ENCODE assay signal across 8 mouse cellular contexts in genomic region chr11:21571700-21572381, GRCm38 (mm10). TPM values are rescaled to one million over a fixed set of nuclear protein-coding genes. Genes with fewer than 3 reads are reported as not detected.
DNase-seq lines count a peak whose midpoint lies in the region; ATAC-seq and TF ChIP-seq lines count a peak whose summit lies in the region.

TSS of gene Wdpcp (plus strand) at chr11:21572235.
TSS of gene Mdh1 (minus strand) at chr11:21572367.

- H3K36me3 ChIP-seq in C2C12 (ENCODE audit: control insufficient read depth, insufficient read depth) = peaks cover 9% of the 10 kb centered on the region
- H3K36me3 ChIP-seq in erythroblast, embryonic 14.5 days (ENCODE audit: control insufficient read depth) = no peaks in the 10 kb centered on the region
- peaks cover 5% of the 10 kb centered on the region for H3K36me3 ChIP-seq in heart, embryonic 11.5 days (ENCODE audit: control insufficient read depth, insufficient read depth, low read length)
- H3K36me3 ChIP-seq in kidney, embryonic 16.5 days (ENCODE audit: insufficient read depth, low read length) = peaks cover 2% of the 10 kb centered on the region; the same call in 1 of the 2 replicates
- H3K36me3 ChIP-seq in liver, adult 2 months (ENCODE audit: control insufficient read depth, insufficient read depth, low read length) = peaks cover 8% of the 10 kb centered on the region
- no peaks in the 10 kb centered on the region for H3K36me3 ChIP-seq in myocyte (ENCODE audit: control insufficient read depth, insufficient read depth)
- H3K36me3 ChIP-seq in splenic B cell, adult 2 months (ENCODE audit: control insufficient read depth, insufficient read depth, low read length, poor library complexity, severe bottlenecking) = no peaks in the 10 kb centered on the region

- H3K79me2 ChIP-seq in C2C12 (ENCODE audit: control insufficient read depth, insufficient read depth) (peaks cover 48% of the 10 kb centered on the region), myocyte (ENCODE audit: control insufficient read depth, insufficient read depth) (peaks cover 41% of the 10 kb centered on the region)
- H3K79me2 ChIP-seq in liver, adult 2 months (ENCODE audit: control insufficient read depth, insufficient read depth, low read length) = peaks cover 3% of the 10 kb centered on the region; the same call in 1 of the 2 replicates

- H3ac ChIP-seq in C2C12 (ENCODE audit: control insufficient read depth, insufficient read length, low read depth) = peak within 1 kb of the TSS; percentile 70
- H3ac ChIP-seq in myocyte (ENCODE audit: control insufficient read depth, insufficient read length) = peak within 1 kb of the TSS; percentile 24

- H3K79me3 ChIP-seq in C2C12 (ENCODE audit: low read depth) = peaks cover 21% of the 10 kb centered on the region

- ATAC-seq in heart, embryonic 11.5 days (replicated peaks; ENCODE audit: insufficient number of reproducible peaks, low FRiP score, low TSS enrichment) = peak; percentile 97
- ATAC-seq in kidney, embryonic 16.5 days (ENCODE audit: low FRiP score, low TSS enrichment) = peak; percentile 99

- H3K27ac ChIP-seq in heart, embryonic 11.5 days (ENCODE audit: low read depth, low read length) = peak within 1 kb of the TSS; percentile 94
- peak within 1 kb of the TSS; percentile 82 for H3K27ac ChIP-seq in kidney, embryonic 16.5 days (ENCODE audit: low read length)
- peak within 1 kb of the TSS; percentile 91 for H3K27ac ChIP-seq in liver, adult 2 months (replicated peaks; ENCODE audit: insufficient read depth, low read depth, low read length)

- H3K27me3 ChIP-seq in C2C12 (ENCODE audit: control insufficient read depth, insufficient read depth, insufficient read length) (no peaks in the 10 kb centered on the region), myocyte (ENCODE audit: control insufficient read depth, insufficient read depth, insufficient read length) (no peaks in the 10 kb centered on the region)
- H3K27me3 ChIP-seq in erythroblast, embryonic 14.5 days (ENCODE audit: control insufficient read depth) = no peaks in the 10 kb centered on the region
- no peaks in the 10 kb centered on the region for H3K27me3 ChIP-seq in heart, embryonic 11.5 days (ENCODE audit: control insufficient read depth, insufficient read depth, low read length)
- H3K27me3 ChIP-seq in kidney, embryonic 16.5 days (ENCODE audit: insufficient read depth, low read length) = no peaks in the 10 kb centered on the region
- H3K27me3 ChIP-seq in liver, adult 2 months (ENCODE audit: control insufficient read depth, insufficient read depth, low read length) = no peaks in the 10 kb centered on the region
- no peaks in the 10 kb centered on the region for H3K27me3 ChIP-seq in splenic B cell, adult 2 months (ENCODE audit: control insufficient read depth, insufficient read depth, low read length, poor library complexity, severe bottlenecking)

- H3K4me1 ChIP-seq in erythroblast, embryonic 14.5 days (ENCODE audit: control insufficient read depth) = peaks cover 31% of the 10 kb centered on the region
- peaks cover 13% of the 10 kb centered on the region for H3K4me1 ChIP-seq in heart, embryonic 11.5 days (ENCODE audit: control insufficient read depth, insufficient read depth, low read length)
- peaks cover 23% of the 10 kb centered on the region for H3K4me1 ChIP-seq in kidney, embryonic 16.5 days (ENCODE audit: insufficient read depth, low read length)
- H3K4me1 ChIP-seq in liver, adult 2 months (ENCODE audit: control insufficient read depth, insufficient read depth, low read length) = peaks cover 13% of the 10 kb centered on the region

- H3K9ac ChIP-seq in heart, embryonic 11.5 days (ENCODE audit: low read depth, low read length) = peak within 1 kb of the TSS; percentile 95
- H3K9ac ChIP-seq in kidney, embryonic 16.5 days (replicated peaks; ENCODE audit: low read length) = peak within 1 kb of the TSS; percentile 81
- H3K9ac ChIP-seq in liver, adult 2 months (ENCODE audit: low read depth, low read length) = peak within 1 kb of the TSS; percentile 88

- peak; percentile 100 for DNase-seq in brain, embryonic 14.5 days (ENCODE audit: low read depth)
- peak; percentile 99 for DNase-seq in liver, adult 2 months (ENCODE audit: extremely low read depth, low read depth, low spot score)
- DNase-seq in splenic B cell, adult 2 months (ENCODE audit: low read depth, low spot score) = peak; percentile 98

- TF ChIP-seq POLR2A in brain, embryonic 14.5 days (IDR thresholded peaks at IDR 0.05; ENCODE audit: borderline replicate concordance, extremely low read depth, insufficient read depth, insufficient read length, poor library complexity, severe bottlenecking) = peak; percentile 43; the same call in 1 of the 2 replicates
- peak; percentile 96 for TF ChIP-seq POLR2A in liver, adult 2 months (IDR thresholded peaks at IDR 0.05; ENCODE audit: extremely low read depth, insufficient read depth, low read length)
- TF ChIP-seq POLR2A in myocyte (IDR thresholded peaks at IDR 0.05; ENCODE audit: insufficient read length, low read depth) = peak; percentile 58

- WGBS in heart, embryonic 11.5 days (ENCODE audit: insufficient replicate concordance) = under 1% methylated on average over 42 of the region's 42 CpGs
- WGBS in kidney, embryonic 16.5 days = under 1% methylated on average over 42 of the region's 42 CpGs
- under 1% methylated on average over 42 of the region's 42 CpGs for WGBS in liver, adult 2 months

- peak within 1 kb of the TSS; percentile 78 for H3K4me3 ChIP-seq in C2C12 (ENCODE audit: insufficient read depth, poor library complexity, severe bottlenecking)
- peak within 1 kb of the TSS; percentile 68 for H3K4me3 ChIP-seq in erythroblast, embryonic 14.5 days (replicated peaks)
- H3K4me3 ChIP-seq in heart, embryonic 11.5 days (ENCODE audit: low read depth, low read length) = peak within 1 kb of the TSS; percentile 93
- peak within 1 kb of the TSS; percentile 86 for H3K4me3 ChIP-seq in kidney, embryonic 16.5 days (ENCODE audit: low read length)
- H3K4me3 ChIP-seq in liver, adult 2 months (ENCODE audit: insufficient read depth, low read depth, low read length) = peak within 1 kb of the TSS; percentile 94
- peak within 1 kb of the TSS; percentile 87 for H3K4me3 ChIP-seq in myocyte

- H3K4me2 ChIP-seq in heart, embryonic 11.5 days = peak within 1 kb of the TSS; percentile 77
- peak within 1 kb of the TSS; percentile 83 for H3K4me2 ChIP-seq in kidney, embryonic 16.5 days (replicated peaks; ENCODE audit: low read depth, low read length)
- H3K4me2 ChIP-seq in myocyte (ENCODE audit: low read depth) = peak within 1 kb of the TSS; percentile 92

- TF ChIP-seq CTCF in C2C12 (IDR thresholded peaks at IDR 0.05; ENCODE audit: control insufficient read depth, insufficient read depth, insufficient read length) = no peak
- no peak for TF ChIP-seq CTCF in brain, embryonic 14.5 days (IDR thresholded peaks at IDR 0.05; ENCODE audit: borderline replicate concordance, extremely low read depth, insufficient read depth, insufficient read length)
- TF ChIP-seq CTCF in liver, adult 2 months (IDR thresholded peaks at IDR 0.05; ENCODE audit: low read depth, low read length) = no peak

- no peaks in the 10 kb centered on the region for H3K9me3 ChIP-seq in erythroblast, embryonic 14.5 days (ENCODE audit: control insufficient read depth, low read length)
- H3K9me3 ChIP-seq in heart, embryonic 11.5 days (replicated peaks; ENCODE audit: control insufficient read depth, low read length) = no peaks in the 10 kb centered on the region
- no peaks in the 10 kb centered on the region for H3K9me3 ChIP-seq in kidney, embryonic 16.5 days (ENCODE audit: low read length)

TF ChIP-seq in C2C12, 6 proteins besides CTCF, POLR2A, EP300 and RAD21:
- TF ChIP-seq MAX (IDR thresholded peaks at IDR 0.05) (no peak), MYOG (IDR thresholded peaks at IDR 0.05; ENCODE audit: control insufficient read depth, extremely low read depth, insufficient read length) (no peak), FOSL1 (IDR thresholded peaks at IDR 0.05; ENCODE audit: insufficient read depth, low read length, poor library complexity, severe bottlenecking) (no peak), CEBPB (IDR thresholded peaks at IDR 0.05; ENCODE audit: low read depth) (no peak), USF1 (IDR thresholded peaks at IDR 0.05; ENCODE audit: low read depth) (no peak), MYOD1 (IDR thresholded peaks at IDR 0.05; ENCODE audit: control insufficient read depth, insufficient read length, low read depth) (no peak)
TF ChIP-seq in C2C12: peak in this region for 0.

TF ChIP-seq in myocyte, 11 proteins besides CTCF, POLR2A, EP300 and RAD21 (continues in another document):
- no peak for TF ChIP-seq MYOG (IDR thresholded peaks at IDR 0.05; ENCODE audit: control insufficient read depth in 1 of 3, insufficient read depth in 1 of 3, insufficient read length in 2 of 3, low read depth in 2 of 3)
- TF ChIP-seq POLR2AphosphoS2 (IDR thresholded peaks at IDR 0.05; ENCODE audit: insufficient read length, low read depth) = peak; percentile 61
- peak; percentile 81 for TF ChIP-seq E2F4 (IDR thresholded peaks at IDR 0.05; ENCODE audit: insufficient read depth)
- TF ChIP-seq SRF (IDR thresholded peaks at IDR 0.05; ENCODE audit: control insufficient read depth, insufficient read length, low read depth) = peak; percentile 16
- TF ChIP-seq REST (IDR thresholded peaks at IDR 0.05; ENCODE audit: insufficient read depth, insufficient read length) = no peak
- no peak for TF ChIP-seq TCF3 (IDR thresholded peaks at IDR 0.05; ENCODE audit: insufficient read length, low read depth)
- TF ChIP-seq MYOD1 (IDR thresholded peaks at IDR 0.05; ENCODE audit: control insufficient read depth in 1 of 3, insufficient read length in 2 of 3, low read depth in 2 of 3) = no peak
- no peak for TF ChIP-seq MAX (IDR thresholded peaks at IDR 0.05; ENCODE audit: low read depth)
- no peak for TF ChIP-seq USF1 (IDR thresholded peaks at IDR 0.05; ENCODE audit: low read depth)

RNA-seq across cellular contexts. Expression of gene Wdpcp, which starts in this region (rescaled TPM):
- 2.6 TPM for polyA plus RNA-seq in C2C12 (2012; fragmentation: generic; extraction: Trizol)
- polyA plus RNA-seq in brain, embryonic 14.5 days (2012; rRNA removed) = 8.6 and 10.2 TPM in 2 replicates
- not detected in 2 replicates for polyA plus RNA-seq in erythroblast, embryonic 14.5 days (2012)
- polyA plus RNA-seq in heart, embryonic 11.5 days (2014; fragmentation: Nextera tagmentation; extraction: Ambion mirVana) = 6.5 and 7.8 TPM in 2 replicates
- 13.4 and 14.5 TPM in 2 replicates for polyA plus RNA-seq in kidney, embryonic 16.5 days (2015; fragmentation: Nextera tagmentation; extraction: Ambion mirVana)
- total RNA-seq in liver, adult 2 months (2014; rRNA removed) = 4.8 TPM in 2 replicates
- 0.94 and 1.8 TPM in 2 replicates for polyA plus RNA-seq in liver, adult 2 months (2012; rRNA removed)
- 5.2 TPM for polyA plus RNA-seq in myocyte (2012; fragmentation: generic; extraction: Trizol)

RNA-seq across cellular contexts. Expression of gene Mdh1, which starts in this region (rescaled TPM):
- 127 TPM for polyA plus RNA-seq in C2C12 (2012; fragmentation: generic; extraction: Trizol)
- 230 and 233 TPM in 2 replicates for polyA plus RNA-seq in brain, embryonic 14.5 days (2012; rRNA removed)
- polyA plus RNA-seq in erythroblast, embryonic 14.5 days (2012) = 0.59 and 0.68 TPM in 2 replicates
- 1,365 and 1,434 TPM in 2 replicates for polyA plus RNA-seq in heart, embryonic 11.5 days (2014; fragmentation: Nextera tagmentation; extraction: Ambion mirVana)
- polyA plus RNA-seq in kidney, embryonic 16.5 days (2015; fragmentation: Nextera tagmentation; extraction: Ambion mirVana) = 810 and 870 TPM in 2 replicates
- 1,388 and 1,668 TPM in 2 replicates for total RNA-seq in liver, adult 2 months (2014; rRNA removed)
- 356 and 394 TPM in 2 replicates for polyA plus RNA-seq in liver, adult 2 months (2012; rRNA removed)
- polyA plus RNA-seq in myocyte (2012; fragmentation: generic; extraction: Trizol) = 184 TPM

Comparison
In these comparisons a context has a peak if more than half of its experiments do, and no peak if none do; other contexts are left out.
1. Peak in every context shown above with its lines: DNase-seq, ATAC-seq, H3K4me3 ChIP-seq and H3K27ac ChIP-seq.
2. RNA of gene Mdh1 (polyA plus RNA-seq): 1,365 to 1,434 TPM in heart, embryonic 11.5 days, 810 to 870 TPM in kidney, embryonic 16.5 days, 356 to 394 TPM in liver, adult 2 months, 230 to 233 TPM in brain, embryonic 14.5 days, 184 TPM in myocyte (single experiment) and 127 TPM in C2C12 (single experiment); 0.59 to 0.68 TPM in erythroblast, embryonic 14.5 days; every median in the first group is over 10 times any median in the second.
3. POLR2A ChIP-seq: peak in every context shown above with its lines; median percentile 96 in liver, adult 2 months; 58 in myocyte; 43 in brain, embryonic 14.5 days.